Mouse (Mus musculus) thymus, adult 18-20 months (tissue): Measurements from ENCODE around the gene Ppid.
"Not testable (repeated sequence)": the region's sequence is repeated elsewhere in the genome, so short reads cannot be mapped to it uniquely, and the experiment has no call there.

Experiments used
- DNase-seq, 2 experiments: peaks; one replicate each; pipeline ENCODE4 v3.0.0; 2022; ENCODE audit warnings: mixed read lengths in 2 of 2

Gene Ppid

DNA sequence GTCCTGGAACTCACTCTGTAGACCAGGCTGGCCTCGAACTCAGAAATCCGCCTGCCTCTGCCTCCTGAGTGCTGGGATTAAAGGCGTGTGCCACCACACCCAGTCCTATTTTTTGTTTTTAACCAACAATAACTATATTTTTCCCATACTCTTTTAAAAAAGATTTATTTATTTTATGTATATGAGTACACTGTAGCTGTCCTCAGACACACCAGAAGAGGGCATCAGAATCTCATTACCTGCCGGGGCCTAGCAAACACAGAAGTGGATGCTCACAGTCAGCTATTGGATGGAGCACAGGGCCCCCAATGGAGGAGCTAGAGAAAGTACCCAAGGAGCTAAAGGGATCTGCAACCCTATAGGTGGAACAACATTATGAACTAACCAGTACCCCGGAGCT lies 17.8 kb upstream of the Ppid start:
- not testable (repeated sequence) for DNase-seq

DNA sequence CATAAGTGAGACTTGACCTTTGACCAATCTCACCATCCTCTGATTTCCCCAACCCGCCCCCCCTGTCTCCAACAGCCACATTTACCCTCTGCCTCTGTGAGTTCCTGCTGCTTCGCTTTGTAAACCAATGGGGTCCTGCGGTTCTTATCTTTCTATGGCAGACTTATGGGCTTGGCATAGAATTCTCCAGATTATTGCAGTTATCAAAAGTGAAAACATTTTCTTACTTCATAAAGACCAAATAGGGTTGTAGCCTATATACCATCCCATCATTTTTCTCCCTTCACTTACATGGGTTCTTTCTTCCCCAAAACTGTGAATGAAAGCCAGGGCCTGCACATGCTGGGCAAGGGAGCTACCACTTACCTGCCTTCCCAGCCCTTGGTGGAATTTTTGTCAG lies 16.8 kb upstream of the Ppid start:
- no peak for DNase-seq

DNA sequence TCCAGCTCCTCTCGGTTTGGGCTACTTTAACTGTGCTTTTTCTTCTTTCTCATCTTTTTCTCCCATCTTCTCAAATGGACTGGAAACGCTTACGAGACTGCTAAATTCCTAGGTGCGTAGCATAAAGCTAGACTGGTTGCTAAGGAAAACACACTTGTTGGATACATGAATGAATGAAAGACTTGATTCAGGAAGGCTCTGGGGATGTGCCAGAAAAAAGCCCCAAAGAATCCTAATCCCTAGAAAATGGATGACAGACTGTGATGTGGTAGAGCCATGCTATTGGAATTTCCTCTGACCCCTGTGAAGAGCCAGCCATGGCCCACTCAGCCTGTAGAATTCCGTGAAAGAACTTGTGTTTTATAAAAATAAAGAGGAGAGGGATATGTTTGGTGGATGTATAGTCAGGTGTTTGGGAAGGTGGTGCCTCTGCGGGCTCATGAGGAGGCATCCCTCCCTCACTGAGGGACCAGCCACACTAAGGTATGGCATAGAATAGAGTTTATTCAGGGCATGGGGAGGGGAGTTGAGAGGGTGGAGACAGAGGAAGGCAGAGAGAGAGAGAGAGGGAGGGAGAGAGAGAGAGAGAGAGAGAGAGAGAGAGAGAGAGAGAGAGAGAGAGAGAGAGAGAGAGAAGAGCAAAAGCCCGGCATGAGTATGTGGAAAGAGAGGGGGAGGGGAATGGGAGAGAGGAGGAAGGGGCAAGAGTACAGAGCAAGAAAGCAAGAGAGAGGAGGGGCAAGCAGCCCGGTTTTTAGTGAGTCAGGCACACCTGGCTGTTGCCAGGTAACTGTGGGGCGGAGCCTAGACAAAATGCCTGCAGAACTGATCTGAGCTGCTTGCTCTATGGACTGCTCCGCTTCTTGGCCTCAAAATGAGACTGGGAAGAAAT lies 15.3 kb upstream of the Ppid start:
- no peak for DNase-seq

DNA sequence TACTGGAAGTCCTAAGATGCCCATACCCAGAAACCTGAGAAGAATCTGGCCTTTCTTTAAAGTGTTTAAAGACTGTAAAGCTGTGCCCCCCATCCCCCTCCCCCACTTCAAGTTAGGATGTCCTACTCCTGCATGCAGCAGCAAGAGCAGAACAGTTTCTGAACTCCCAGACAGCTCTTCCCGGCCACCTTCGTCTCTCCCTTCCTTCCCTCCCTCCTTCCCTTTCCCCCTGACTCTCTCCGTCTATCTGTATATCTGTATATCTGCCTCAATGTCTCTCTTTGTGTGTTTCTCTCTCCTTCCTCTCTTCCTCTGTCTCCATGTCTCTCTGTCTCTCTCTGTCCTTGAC lies 14.7 kb upstream of the Ppid start:
- no peak for DNase-seq

DNA sequence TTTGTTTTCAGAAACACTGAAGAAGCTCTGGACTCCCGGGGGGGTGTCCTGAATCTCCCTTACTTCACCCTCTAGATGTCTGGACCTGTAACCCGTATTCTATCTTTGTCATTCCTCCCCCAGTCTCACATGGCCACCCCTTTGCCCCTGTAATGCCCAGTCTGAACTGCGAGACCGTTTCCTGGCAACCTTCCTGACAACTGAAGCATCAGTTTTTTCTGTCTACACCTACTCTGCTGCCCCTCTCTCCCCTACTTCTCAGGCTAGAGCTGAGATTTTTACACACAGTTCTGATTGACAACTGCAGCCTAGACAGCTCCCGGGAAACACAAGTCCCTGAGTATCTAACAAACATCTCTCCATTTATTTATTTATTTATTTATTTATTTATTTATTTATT lies 14.3 kb upstream of the Ppid start:
- DNase-seq: no peak

DNA sequence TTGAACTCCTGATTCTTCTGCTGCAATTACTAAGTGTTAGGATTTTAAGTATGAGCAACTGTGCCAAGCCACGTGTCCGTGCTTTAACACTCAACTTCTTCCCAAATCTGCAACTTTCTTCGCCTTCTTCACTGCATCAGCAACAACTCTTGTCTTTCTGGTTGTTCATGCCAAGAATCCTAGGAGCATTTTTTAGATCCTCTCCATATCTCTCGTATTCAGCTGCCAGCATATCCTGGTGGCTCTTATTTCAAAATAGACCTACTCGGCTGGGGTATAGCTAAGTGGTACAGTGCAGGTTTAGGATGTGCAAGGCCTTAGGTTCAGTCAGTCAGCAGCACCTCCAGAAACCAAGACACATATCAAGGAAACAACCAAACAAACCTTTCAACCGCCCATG lies 13.5 kb upstream of the Ppid start:
- no peak for DNase-seq

DNA sequence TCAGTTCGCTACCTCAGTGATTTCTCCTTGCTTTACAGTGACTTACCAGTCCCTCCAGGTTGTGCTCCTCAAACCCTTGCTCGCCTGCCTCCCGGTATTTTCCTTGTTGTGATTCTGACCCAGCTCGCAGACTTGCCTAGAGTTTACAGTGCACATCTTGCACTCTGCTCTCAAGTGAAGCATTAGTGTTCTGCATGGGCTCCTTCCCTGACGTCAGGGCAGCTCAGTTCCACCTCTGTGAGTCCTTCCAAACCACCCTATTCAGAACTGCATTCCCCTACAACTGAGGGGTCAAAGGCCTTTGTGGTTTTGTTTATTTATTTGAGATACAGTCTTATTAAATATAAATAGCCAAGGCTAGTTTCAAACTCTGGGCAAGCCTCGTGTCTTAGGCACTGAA lies 13.0 kb upstream of the Ppid start:
- DNase-seq: no peak

DNA sequence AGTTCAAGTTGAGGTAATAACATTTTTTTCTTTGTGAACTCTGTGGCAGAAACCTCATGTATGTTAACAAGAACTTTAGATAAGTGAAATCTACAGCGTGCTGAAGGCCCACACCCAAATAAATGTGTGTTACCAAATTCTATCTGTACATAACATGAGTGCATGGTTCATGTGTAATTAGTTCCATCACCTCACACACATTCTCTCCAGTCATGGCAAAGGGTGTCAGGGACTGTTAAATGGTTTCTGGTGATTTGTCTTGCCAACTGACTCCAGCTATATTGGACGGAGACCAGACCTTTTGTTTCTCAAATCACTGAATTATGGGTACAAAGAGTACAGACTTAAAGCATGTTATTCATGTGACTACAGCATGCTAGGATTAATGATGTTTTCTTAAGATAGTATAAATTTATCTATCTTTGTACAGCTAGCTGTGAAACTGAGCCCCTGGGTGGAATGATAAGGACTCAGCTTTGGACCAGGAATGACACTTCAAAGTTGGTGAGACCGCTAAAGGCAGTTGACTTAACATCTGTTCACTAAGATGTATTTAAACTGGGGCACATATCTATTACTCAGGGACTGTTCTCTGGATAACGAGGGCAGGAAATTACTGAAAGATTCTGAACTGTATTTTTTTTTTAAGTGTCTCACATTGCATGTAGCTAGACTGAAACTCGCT lies 11.1 kb upstream of the Ppid start:
- DNase-seq: no peak

DNA sequence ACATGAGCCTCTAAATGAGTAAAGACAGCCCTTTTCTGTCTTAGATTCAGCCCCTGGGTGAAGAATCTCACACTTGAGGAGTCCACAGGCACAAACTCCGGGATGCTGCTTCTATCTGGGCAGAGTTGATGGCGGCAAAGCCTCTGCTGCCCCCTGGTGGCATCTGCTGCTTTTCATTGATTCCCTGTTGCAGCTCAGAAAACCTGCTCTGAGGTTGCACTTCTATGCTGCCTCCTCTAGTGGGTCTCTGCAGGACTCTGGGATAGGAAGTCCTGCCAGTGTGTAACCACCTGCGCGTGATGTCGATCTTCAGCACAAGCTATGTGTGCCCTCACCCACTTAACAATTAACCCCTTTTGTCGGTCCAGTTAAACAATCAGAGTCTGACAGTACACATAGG lies 4.3 kb upstream of the Ppid start:
- peak; percentile 60 to 68 for DNase-seq

DNA sequence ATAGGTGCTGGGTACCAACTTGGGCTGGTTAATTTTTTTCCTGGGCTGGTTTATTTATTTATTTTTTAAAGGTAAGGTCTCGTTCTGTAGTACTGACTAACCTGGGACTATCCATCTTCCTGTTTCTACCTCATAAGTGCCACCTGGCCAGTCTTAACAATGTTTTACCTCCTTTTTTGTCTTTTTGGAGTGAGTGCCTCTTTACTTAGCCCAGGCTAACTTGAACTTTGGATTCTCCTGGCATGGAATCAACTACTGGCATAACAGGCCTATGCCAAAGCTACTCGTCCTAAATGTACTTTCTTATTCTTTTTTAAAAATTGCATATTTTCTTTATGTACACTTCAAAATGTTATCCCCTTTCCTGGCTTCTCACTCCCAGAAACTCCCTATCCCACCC lies 1.5 kb upstream of the Ppid start:
- DNase-seq: no peak

DNA sequence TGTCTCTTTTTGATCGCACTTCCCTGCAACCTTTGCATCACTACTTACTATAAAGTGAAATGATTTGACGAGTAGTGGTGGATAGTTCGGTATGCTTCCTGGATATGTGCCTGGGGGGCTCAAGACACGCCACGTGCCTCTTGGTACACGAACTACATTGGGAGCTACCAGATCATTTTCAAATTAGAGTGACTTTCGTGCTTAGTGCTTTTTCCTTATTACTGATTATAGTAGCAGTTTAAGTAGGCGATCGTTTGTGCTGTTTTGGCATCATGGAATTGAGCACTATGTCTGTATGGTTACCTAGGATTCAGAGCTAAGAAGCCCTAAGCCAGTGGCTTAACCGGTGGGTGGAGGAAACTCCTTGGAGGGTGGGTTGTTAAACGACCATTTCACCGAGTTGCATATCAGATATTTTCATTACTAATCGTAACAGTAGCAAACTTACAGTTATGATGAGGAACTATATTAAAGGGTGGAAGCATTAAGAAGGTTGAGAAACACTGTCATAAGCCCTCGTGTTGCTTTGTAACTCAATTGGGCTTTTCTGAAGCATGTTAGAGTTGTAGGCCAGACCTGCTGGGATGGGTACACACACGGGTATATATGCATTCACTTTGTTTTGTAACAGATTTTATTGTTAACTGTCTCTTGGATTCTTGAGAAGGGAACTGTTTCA lies 790 bp downstream of the Ppid start:
- no peak for DNase-seq

DNA sequence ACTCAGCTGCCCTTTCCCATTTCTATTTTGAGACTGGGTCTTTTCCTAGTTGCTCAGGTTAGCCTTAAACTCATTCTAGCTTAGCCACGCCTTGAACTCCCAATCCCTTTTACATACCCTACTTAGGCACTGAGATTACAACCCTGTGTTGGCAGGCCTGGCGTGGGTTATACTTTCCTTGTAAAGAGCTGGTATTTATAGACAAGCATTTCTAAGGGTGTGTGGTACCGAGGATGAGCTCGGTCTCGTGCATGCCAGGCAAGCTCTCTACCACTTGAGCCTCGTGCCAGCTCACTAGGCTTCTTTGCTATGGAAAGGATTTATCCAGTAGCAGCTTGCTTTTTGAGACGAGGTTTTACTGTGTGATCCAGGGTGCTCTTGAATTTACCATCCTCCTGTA lies 4.3 kb downstream of the Ppid start:
- DNase-seq: no peak

DNA sequence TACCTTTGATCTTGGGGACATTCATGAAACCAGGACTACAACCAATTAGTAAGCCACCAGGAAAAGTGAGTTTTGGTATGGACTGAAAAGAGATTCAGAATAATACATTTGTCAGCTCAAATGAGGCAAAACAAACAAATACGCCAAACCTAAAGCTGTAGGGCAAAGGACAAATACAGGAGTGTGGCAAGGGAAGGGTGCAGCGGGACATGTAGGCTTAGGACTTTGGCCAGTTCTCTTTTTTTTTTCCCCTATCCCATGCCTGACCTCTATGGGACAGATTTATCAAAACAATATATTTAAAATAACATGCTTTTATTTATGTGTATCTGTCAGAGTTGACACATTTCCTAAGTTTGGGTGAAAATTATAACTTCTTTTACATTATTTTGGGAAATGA lies 18.7 kb downstream of the Ppid start:
- DNase-seq: no peak

DNA sequence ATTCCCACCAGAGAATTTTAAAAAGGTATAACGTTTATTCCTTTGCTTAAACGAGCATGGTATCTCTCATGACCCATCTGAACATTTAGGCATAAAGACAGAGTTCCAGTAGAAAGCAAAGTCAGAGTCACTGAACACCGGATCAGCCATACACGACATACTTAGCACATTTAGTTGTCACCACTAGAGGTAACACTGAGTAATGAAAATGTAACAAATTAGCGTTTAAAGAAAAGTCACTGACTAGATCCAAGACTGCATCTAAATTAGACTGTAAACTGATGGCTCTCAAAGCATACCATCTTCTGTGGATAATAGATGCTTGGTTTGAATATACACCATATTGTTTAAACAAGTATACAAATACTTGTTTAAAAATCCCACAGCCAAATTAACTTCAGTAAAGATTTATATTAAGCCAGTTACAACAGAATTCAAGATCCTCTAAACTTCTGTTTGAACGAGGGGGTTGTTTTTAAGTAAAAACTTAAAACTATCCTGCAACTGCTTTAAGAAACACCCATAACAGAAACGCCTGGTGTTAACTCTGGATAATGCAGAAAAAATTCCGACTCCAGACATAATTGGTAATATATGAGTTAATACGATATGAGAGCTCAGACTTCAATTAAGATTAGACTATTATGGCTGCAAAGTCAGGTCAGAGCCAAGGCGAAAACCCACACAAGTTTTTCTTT lies 36.5 kb downstream of the Ppid start:
- no peak for DNase-seq

DNA sequence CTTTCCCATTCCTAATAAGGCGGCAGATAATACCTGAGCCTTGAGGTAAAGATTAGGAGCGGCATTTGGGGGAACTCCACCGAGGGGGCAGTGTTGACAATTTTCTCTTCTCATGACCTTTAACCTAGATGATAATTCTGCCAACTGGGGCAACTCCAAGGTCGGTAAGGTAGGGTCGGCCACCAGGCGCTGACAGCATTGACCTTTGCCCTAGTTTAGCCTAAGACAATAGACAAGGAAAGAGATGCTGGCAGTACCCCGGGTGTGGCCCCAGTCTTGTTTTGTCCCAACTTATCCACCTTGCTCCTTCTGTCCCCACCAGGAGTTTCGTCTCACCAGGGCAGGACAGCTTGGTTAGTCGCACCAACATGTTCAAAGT lies 37.0 kb downstream of the Ppid start:
- DNase-seq: no peak

DNA sequence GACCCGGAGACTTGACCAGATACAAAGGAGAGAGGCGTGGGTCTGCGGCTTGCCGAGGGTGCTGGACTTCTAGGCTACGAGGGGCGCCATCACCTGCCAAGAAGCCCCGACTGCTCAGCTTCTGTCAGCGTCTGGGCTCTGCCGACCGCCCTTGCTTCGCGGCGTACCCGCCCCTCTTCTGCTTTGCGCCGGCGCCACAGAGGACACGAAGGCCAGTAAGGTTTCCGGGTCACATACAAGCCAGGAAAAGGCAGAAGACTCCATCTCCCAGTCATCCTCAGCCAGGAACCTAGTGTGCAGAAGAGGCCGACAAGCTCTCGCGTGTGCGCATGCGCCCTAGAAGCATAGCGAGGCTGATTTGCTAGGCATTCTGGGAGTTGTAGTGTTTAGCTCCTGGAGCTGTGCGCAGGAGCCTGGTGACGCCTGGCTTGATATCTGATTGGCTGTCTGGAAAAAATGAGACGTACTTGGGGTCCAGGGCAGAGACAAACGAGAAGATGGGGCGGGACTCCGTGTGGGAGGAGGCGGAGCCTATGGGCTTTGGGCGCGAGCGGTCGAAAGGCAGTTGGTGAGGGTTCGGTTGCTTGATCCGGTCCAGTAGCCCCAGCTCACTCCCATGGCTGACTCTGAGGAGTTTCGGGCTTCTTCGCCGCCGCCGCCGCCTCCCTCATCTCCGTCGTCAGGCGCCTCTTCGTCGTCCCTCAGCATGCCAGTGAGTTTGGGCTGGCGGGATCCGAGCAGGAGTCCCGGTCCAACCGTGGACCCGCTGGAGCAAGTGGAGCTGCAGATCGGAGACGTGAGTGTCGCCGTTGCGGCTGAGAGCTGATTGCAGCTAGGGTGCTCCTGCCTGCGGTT lies 37.6 kb downstream of the Ppid start, which contains the start of gene 4930579G24Rik:
Gene 4930579G24Rik (plus strand): TSS at position 519 of the 855 bp plus-strand sequence.
- peak; percentile 95 to 98 for DNase-seq

DNA sequence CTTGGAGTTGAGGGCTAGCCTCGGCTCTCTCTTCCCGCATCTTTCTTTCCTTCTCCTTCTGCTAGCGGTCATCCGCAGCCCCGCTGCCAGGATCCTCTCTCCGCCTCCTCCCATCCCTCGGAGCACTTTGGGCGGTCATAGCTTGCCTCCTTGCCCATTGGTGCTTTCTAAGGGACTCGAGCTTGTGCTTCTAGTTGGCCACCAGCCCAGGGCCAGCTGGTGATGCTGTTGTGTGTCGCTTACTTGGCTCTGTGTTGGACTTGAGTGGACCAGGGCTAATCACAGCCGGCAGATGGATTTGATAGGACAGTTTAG lies 38.2 kb downstream of the Ppid start, which contains the start of gene Etfdh:
Gene Etfdh (minus strand): TSS at position 85 of the 315 bp plus-strand sequence.
- no peak for DNase-seq

DNA sequence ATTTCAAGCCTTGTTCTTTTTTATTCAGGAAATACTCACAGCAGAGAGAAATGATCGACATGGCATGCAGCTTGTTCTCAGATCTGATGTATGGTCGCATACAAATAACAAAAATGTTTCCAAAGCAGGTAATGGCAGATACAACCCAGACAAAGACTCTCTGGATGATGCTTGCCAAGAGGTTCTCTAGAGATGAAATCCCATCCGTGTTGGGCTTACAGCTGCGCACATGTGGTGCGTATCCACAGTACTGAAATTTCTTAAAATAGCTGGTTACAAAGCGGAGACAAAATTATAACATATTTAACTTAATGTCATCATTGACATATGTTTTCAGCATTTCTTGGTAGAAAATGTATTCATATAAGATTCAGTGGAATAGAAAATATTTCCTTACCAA lies 61.0 kb downstream of the Ppid start:
- no peak for DNase-seq
